Mouse (Mus musculus): ENCODE measurements at regions not wholly inside any gene's neighbourhood (a gene's known extent, or its start where the extent isn't known, plus 50 kb on each side); places are given as distances from the start of the nearest gene placed in this dataset.

- Histone ChIP-seq H3K9ac (replicated peaks; ENCODE audit: low read length) (no peak overlapping the region), H3K4me3 (ENCODE audit: low read length) (no peak overlapping the region), H3K27me3 (ENCODE audit: insufficient read depth, low read length) (no peaks in the 10 kb centered on the region), H3K27ac (no peak overlapping the region), H3K9me3 (ENCODE audit: low read length) (no peaks in the 10 kb centered on the region), H3K4me1 (ENCODE audit: insufficient read depth, low read length) (no peaks in the 10 kb centered on the region), H3K36me3 (ENCODE audit: insufficient read depth, low read length) (no peaks in the 10 kb centered on the region), H3K4me2 (ENCODE audit: low read depth, low read length) (no peak overlapping the region)
- DNase-seq (ENCODE audit: low spot score), result no peak
- no peak for TF ChIP-seq CTCF (IDR thresholded peaks at IDR 0.05; ENCODE audit: low read depth)
- no peak for ATAC-seq
- 88% methylated on average over 2 of the region's 2 CpGs for WGBS
Measured at GRCm38 (mm10) chr17:82237456-82237855, 499.3 kb upstream of the Slc8a1 start.

- 80% methylated on average over 5 of the region's 5 CpGs for WGBS
- Histone ChIP-seq H3K9me3 (ENCODE audit: low read length) (no peaks in the 10 kb centered on the region), H3K4me2 (ENCODE audit: low read depth, low read length) (no peak overlapping the region), H3K27ac (no peak overlapping the region), H3K36me3 (ENCODE audit: insufficient read depth, low read length) (no peaks in the 10 kb centered on the region), H3K4me1 (ENCODE audit: insufficient read depth, low read length) (no peaks in the 10 kb centered on the region), H3K9ac (replicated peaks; ENCODE audit: low read length) (no peak overlapping the region), H3K4me3 (ENCODE audit: low read length) (no peak overlapping the region), H3K27me3 (ENCODE audit: insufficient read depth, low read length) (no peaks in the 10 kb centered on the region)
- no peak for TF ChIP-seq CTCF (IDR thresholded peaks at IDR 0.05; ENCODE audit: low read depth)
- no peak for DNase-seq (ENCODE audit: low spot score)
- ATAC-seq, result no peak
Measured at GRCm38 (mm10) chr17:82215728-82216623, 477.8 kb upstream of the Slc8a1 start.

DNA sequence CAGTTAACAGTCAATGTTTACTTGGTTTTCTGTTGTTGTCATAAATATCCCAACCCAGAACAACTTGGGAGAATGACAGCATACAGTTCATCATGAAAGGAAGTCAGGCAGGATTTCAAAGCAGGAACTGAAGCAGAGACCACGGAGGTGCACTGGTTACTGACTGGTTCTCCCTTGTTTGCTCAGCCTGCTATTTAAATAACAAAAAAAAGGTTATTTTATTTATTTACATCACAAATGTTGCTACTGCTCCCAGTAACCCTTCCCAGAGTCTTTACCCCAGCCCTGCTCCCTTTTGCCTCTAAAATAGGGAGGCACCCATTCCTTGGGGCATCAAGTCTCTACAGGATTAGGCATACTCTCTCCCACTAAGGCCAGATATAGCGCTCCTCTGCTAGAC lies 461.8 kb upstream of the Slc8a1 start:
- no peak overlapping the region for H3K4me2 ChIP-seq (ENCODE audit: low read depth, low read length)
- H3K27me3 ChIP-seq (ENCODE audit: insufficient read depth, low read length), result no peaks in the 10 kb centered on the region
- no peak for DNase-seq (ENCODE audit: low spot score)
- no peak for ATAC-seq
- no peaks in the 10 kb centered on the region for H3K36me3 ChIP-seq (ENCODE audit: insufficient read depth, low read length)
- no peak overlapping the region for H3K27ac ChIP-seq
- 81% methylated on average over 2 of the region's 2 CpGs for WGBS
- no peak overlapping the region for H3K4me3 ChIP-seq (ENCODE audit: low read length)
- H3K4me1 ChIP-seq (ENCODE audit: insufficient read depth, low read length), result no peaks in the 10 kb centered on the region
- TF ChIP-seq CTCF (IDR thresholded peaks at IDR 0.05; ENCODE audit: low read depth), result no peak
- H3K9ac ChIP-seq (replicated peaks; ENCODE audit: low read length), result no peak overlapping the region
- H3K9me3 ChIP-seq (ENCODE audit: low read length), result no peaks in the 10 kb centered on the region

DNA sequence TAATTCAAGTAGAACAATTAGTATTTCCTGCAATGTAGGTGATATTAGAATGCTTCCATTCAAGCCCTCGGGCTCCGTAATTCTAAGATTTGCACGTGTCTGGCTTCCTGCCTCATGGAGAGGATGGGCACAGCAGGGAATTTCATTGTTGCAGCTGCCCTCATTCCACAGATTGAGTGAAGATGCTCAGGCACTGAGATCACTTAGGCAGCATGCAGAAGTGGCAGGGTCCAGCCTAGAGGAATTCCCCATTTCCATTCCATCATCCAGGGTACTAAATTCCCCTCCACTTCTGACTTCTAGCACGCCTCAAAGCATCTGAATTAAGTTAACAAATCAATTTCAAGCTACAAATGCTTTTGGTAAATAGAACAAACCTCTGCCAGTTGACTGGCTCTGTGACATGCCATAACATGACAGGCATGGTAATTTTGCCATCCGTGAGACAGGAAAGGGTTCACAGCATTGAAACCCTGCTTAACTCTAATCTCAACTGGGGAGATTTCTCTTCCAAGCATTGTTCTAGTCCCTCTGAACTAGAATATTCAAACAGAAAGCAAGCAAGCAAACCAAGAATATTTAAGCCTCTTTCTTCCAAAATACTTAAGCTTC lies 461.0 kb upstream of the Slc8a1 start:
- ATAC-seq, result peak; percentile 89
- TF ChIP-seq CTCF (IDR thresholded peaks at IDR 0.05; ENCODE audit: low read depth), result no peak

GRCm38 (mm10) chr17:82184261-82184660 lies 446.1 kb upstream of the Slc8a1 start:
- Histone ChIP-seq H3K4me3 (ENCODE audit: low read length) (no peak overlapping the region), H3K36me3 (ENCODE audit: insufficient read depth, low read length) (no peaks in the 10 kb centered on the region), H3K27ac (no peak overlapping the region), H3K27me3 (ENCODE audit: insufficient read depth, low read length) (no peaks in the 10 kb centered on the region), H3K9ac (replicated peaks; ENCODE audit: low read length) (no peak overlapping the region), H3K4me1 (ENCODE audit: insufficient read depth, low read length) (no peaks in the 10 kb centered on the region), H3K4me2 (ENCODE audit: low read depth, low read length) (no peak overlapping the region), H3K9me3 (ENCODE audit: low read length) (no peaks in the 10 kb centered on the region)
- ATAC-seq (no peak), DNase-seq (ENCODE audit: low spot score) (peak; percentile 14)
- no peak for TF ChIP-seq CTCF (IDR thresholded peaks at IDR 0.05; ENCODE audit: low read depth)
- 69% methylated on average over 2 of the region's 2 CpGs for WGBS

More for the DNA sequence above, 461.0 kb upstream of the Slc8a1 start:
- Histone ChIP-seq H3K4me1 (ENCODE audit: insufficient read depth, low read length) (no peaks in the 10 kb centered on the region), H3K9me3 (ENCODE audit: low read length) (no peaks in the 10 kb centered on the region), H3K36me3 (ENCODE audit: insufficient read depth, low read length) (no peaks in the 10 kb centered on the region), H3K27me3 (ENCODE audit: insufficient read depth, low read length) (no peaks in the 10 kb centered on the region), H3K27ac (no peak overlapping the region), H3K4me3 (ENCODE audit: low read length) (no peak overlapping the region), H3K9ac (replicated peaks; ENCODE audit: low read length) (no peak overlapping the region), H3K4me2 (ENCODE audit: low read depth, low read length) (no peak overlapping the region)
- 21% methylated on average over 5 of the region's 5 CpGs for WGBS
- peak; percentile 79 for DNase-seq (ENCODE audit: low spot score)

GRCm38 (mm10) chr17:82171216-82171615 lies 433.0 kb upstream of the Slc8a1 start:
- H3K27me3 ChIP-seq (ENCODE audit: insufficient read depth, low read length), result no peaks in the 10 kb centered on the region
- no peak overlapping the region for H3K9ac ChIP-seq (replicated peaks; ENCODE audit: low read length)
- H3K4me1 ChIP-seq (ENCODE audit: insufficient read depth, low read length), result no peaks in the 10 kb centered on the region
- ATAC-seq, result no peak
- H3K9me3 ChIP-seq (ENCODE audit: low read length), result no peaks in the 10 kb centered on the region
- 90% methylated on average over 1 of the region's 1 CpGs for WGBS
- H3K4me3 ChIP-seq (ENCODE audit: low read length), result no peak overlapping the region
- H3K36me3 ChIP-seq (ENCODE audit: insufficient read depth, low read length), result no peaks in the 10 kb centered on the region
- DNase-seq (ENCODE audit: low spot score), result no peak
- no peak overlapping the region for H3K4me2 ChIP-seq (ENCODE audit: low read depth, low read length)
- no peak overlapping the region for H3K27ac ChIP-seq
- no peak for TF ChIP-seq CTCF (IDR thresholded peaks at IDR 0.05; ENCODE audit: low read depth)

DNA sequence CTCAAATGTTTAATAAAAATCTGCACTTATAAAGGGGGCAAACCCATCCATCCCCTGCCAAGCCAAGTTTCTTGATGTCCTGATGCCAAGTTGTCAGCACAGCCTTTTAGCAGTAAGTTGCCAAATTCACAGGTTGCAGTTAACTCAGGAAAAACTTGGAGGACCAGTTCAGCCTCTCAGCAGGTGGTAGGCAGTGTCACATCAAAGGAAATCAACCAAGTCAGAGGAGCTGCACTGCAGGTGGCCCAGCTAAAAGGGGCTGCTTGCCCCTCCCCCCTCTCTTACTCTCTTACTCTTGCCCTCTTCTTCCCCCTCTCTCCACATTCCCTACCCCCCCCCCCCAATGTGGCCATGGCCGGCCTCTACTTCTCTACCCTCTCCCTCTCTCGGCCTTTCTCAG lies 415.3 kb upstream of the Slc8a1 start:
- 60% methylated on average over 2 of the region's 2 CpGs for WGBS
- Histone ChIP-seq H3K9me3 (ENCODE audit: low read length) (no peaks in the 10 kb centered on the region), H3K9ac (replicated peaks; ENCODE audit: low read length) (no peak overlapping the region), H3K27ac (no peak overlapping the region), H3K27me3 (ENCODE audit: insufficient read depth, low read length) (no peaks in the 10 kb centered on the region), H3K36me3 (ENCODE audit: insufficient read depth, low read length) (no peaks in the 10 kb centered on the region), H3K4me1 (ENCODE audit: insufficient read depth, low read length) (no peaks in the 10 kb centered on the region), H3K4me2 (ENCODE audit: low read depth, low read length) (no peak overlapping the region), H3K4me3 (ENCODE audit: low read length) (no peak overlapping the region)
- no peak for ATAC-seq
- DNase-seq (ENCODE audit: low spot score), result no peak
- no peak for TF ChIP-seq CTCF (IDR thresholded peaks at IDR 0.05; ENCODE audit: low read depth)
